Mouse (Mus musculus): ENCODE measurements at regions not wholly inside any gene's neighbourhood (a gene's known extent, or its start where the extent isn't known, plus 50 kb on each side); places are given as distances from the start of the nearest gene placed in this dataset.

GRCm38 (mm10) chr2:72832770-72833169 is 147.5 kb downstream of the Sp3 start:
- 88% methylated on average over 10 of the region's 10 CpGs for WGBS

GRCm38 (mm10) chr2:72838085-72838727 is 142.0 kb downstream of the Sp3 start:
- no peaks in the 10 kb centered on the region for H3K9me3 ChIP-seq
- peak; percentile 94 for ATAC-seq
- no peaks in the 10 kb centered on the region; the same call in 1 of the 2 replicates for H3K4me1 ChIP-seq (replicated peaks)
- H3K27me3 ChIP-seq (replicated peaks) = no peaks in the 10 kb centered on the region
- 23% methylated on average over 6 of the region's 6 CpGs for WGBS
- H3K36me3 ChIP-seq = no peaks in the 10 kb centered on the region
- no peak overlapping the region for H3K4me2 ChIP-seq (replicated peaks)
- H3K9ac ChIP-seq = no peak overlapping the region
- no peak overlapping the region for H3K27ac ChIP-seq
- H3K4me3 ChIP-seq (replicated peaks) = no peak overlapping the region

More at GRCm38 (mm10) chr2:72832770-72833169, 147.5 kb downstream of the Sp3 start:
- ATAC-seq = no peak
- no peaks in the 10 kb centered on the region for H3K27me3 ChIP-seq (replicated peaks)
- H3K9ac ChIP-seq = no peak overlapping the region
- no peak overlapping the region for H3K4me3 ChIP-seq (replicated peaks)
- no peak overlapping the region for H3K27ac ChIP-seq
- H3K36me3 ChIP-seq = no peaks in the 10 kb centered on the region
- no peak overlapping the region for H3K4me2 ChIP-seq (replicated peaks)
- no peaks in the 10 kb centered on the region for H3K9me3 ChIP-seq
- H3K4me1 ChIP-seq (replicated peaks) = no peaks in the 10 kb centered on the region

- no peak for ATAC-seq
- Histone ChIP-seq H3K4me2 (replicated peaks) (no peak overlapping the region), H3K9me3 (no peaks in the 10 kb centered on the region), H3K27ac (no peak overlapping the region), H3K4me3 (replicated peaks) (no peak overlapping the region), H3K4me1 (replicated peaks) (no peaks in the 10 kb centered on the region; the same call in 1 of the 2 replicates), H3K9ac (no peak overlapping the region), H3K27me3 (replicated peaks) (no peaks in the 10 kb centered on the region), H3K36me3 (no peaks in the 10 kb centered on the region)
- 78% methylated on average over 5 of the region's 5 CpGs for WGBS
Observed at GRCm38 (mm10) chr2:72839673-72840072, 140.6 kb downstream of the Sp3 start.

GRCm38 (mm10) chr2:72841367-72841766 is 138.9 kb downstream of the Sp3 start:
- 85% methylated on average over 5 of the region's 5 CpGs for WGBS

GRCm38 (mm10) chr2:72843610-72844009 is 136.6 kb downstream of the Sp3 start:
- Histone ChIP-seq H3K4me2 (replicated peaks) (no peak overlapping the region), H3K36me3 (no peaks in the 10 kb centered on the region), H3K9me3 (no peaks in the 10 kb centered on the region), H3K27me3 (replicated peaks) (no peaks in the 10 kb centered on the region), H3K9ac (no peak overlapping the region), H3K4me3 (replicated peaks) (no peak overlapping the region), H3K27ac (no peak overlapping the region), H3K4me1 (replicated peaks) (no peaks in the 10 kb centered on the region; the same call in 1 of the 2 replicates)
- WGBS = 83% methylated on average over 2 of the region's 2 CpGs
- ATAC-seq = no peak

More at GRCm38 (mm10) chr2:72841367-72841766, 138.9 kb downstream of the Sp3 start:
- no peak overlapping the region for H3K4me3 ChIP-seq (replicated peaks)
- H3K27me3 ChIP-seq (replicated peaks) = no peaks in the 10 kb centered on the region
- H3K9me3 ChIP-seq = no peaks in the 10 kb centered on the region
- H3K4me2 ChIP-seq (replicated peaks) = no peak overlapping the region
- no peaks in the 10 kb centered on the region for H3K36me3 ChIP-seq
- ATAC-seq = no peak
- no peak overlapping the region for H3K27ac ChIP-seq
- no peaks in the 10 kb centered on the region; the same call in 1 of the 2 replicates for H3K4me1 ChIP-seq (replicated peaks)
- H3K9ac ChIP-seq = no peak overlapping the region

GRCm38 (mm10) chr2:72849441-72850192 is 130.6 kb downstream of the Sp3 start:
- Histone ChIP-seq H3K4me1 (replicated peaks) (no peaks in the 10 kb centered on the region), H3K4me2 (replicated peaks) (no peak overlapping the region), H3K27me3 (replicated peaks) (no peaks in the 10 kb centered on the region), H3K9ac (no peak overlapping the region), H3K27ac (no peak overlapping the region), H3K36me3 (no peaks in the 10 kb centered on the region), H3K9me3 (no peaks in the 10 kb centered on the region), H3K4me3 (replicated peaks) (no peak overlapping the region)
- 46% methylated on average over 12 of the region's 12 CpGs for WGBS
- no peak for ATAC-seq

- Histone ChIP-seq H3K4me2 (replicated peaks) (no peak overlapping the region), H3K27ac (no peak overlapping the region), H3K27me3 (replicated peaks) (no peaks in the 10 kb centered on the region), H3K4me1 (replicated peaks) (no peaks in the 10 kb centered on the region), H3K36me3 (no peaks in the 10 kb centered on the region), H3K9ac (no peak overlapping the region), H3K4me3 (replicated peaks) (no peak overlapping the region), H3K9me3 (no peaks in the 10 kb centered on the region)
- ATAC-seq = no peak
- WGBS = 80% methylated on average over 4 of the region's 4 CpGs
Observed at GRCm38 (mm10) chr2:72852509-72852908, 127.7 kb downstream of the Sp3 start.

- Histone ChIP-seq H3K9me3 (no peaks in the 10 kb centered on the region), H3K9ac (no peak overlapping the region), H3K4me1 (replicated peaks) (no peaks in the 10 kb centered on the region), H3K4me3 (replicated peaks) (no peak overlapping the region), H3K27me3 (replicated peaks) (no peaks in the 10 kb centered on the region), H3K27ac (no peak overlapping the region), H3K4me2 (replicated peaks) (no peak overlapping the region), H3K36me3 (no peaks in the 10 kb centered on the region)
- ATAC-seq = no peak
- 69% methylated on average over 11 of the region's 11 CpGs for WGBS
Observed at GRCm38 (mm10) chr2:72855276-72855970, 124.8 kb downstream of the Sp3 start.

GRCm38 (mm10) chr2:72855971-72856755 is 124.1 kb downstream of the Sp3 start:
- Histone ChIP-seq H3K9ac (no peak overlapping the region), H3K4me1 (replicated peaks) (no peaks in the 10 kb centered on the region), H3K4me2 (replicated peaks) (no peak overlapping the region), H3K36me3 (no peaks in the 10 kb centered on the region), H3K27me3 (replicated peaks) (no peaks in the 10 kb centered on the region), H3K9me3 (no peaks in the 10 kb centered on the region), H3K4me3 (replicated peaks) (no peak overlapping the region), H3K27ac (no peak overlapping the region)
- no peak for ATAC-seq
- WGBS = 87% methylated on average over 13 of the region's 13 CpGs

- Histone ChIP-seq H3K9me3 (no peaks in the 10 kb centered on the region), H3K27ac (no peak overlapping the region), H3K36me3 (no peaks in the 10 kb centered on the region), H3K4me3 (replicated peaks) (no peak overlapping the region), H3K4me1 (replicated peaks) (0 out of 2 replicates have a peak, but pooled peaks cover 2% of the 10 kb centered on the region), H3K9ac (no peak overlapping the region), H3K27me3 (replicated peaks) (no peaks in the 10 kb centered on the region), H3K4me2 (replicated peaks) (no peak overlapping the region)
- 87% methylated on average over 5 of the region's 5 CpGs for WGBS
- ATAC-seq = no peak
Observed at GRCm38 (mm10) chr2:72857377-72857776, 122.9 kb downstream of the Sp3 start.

GRCm38 (mm10) chr2:72865462-72866365 is 114.5 kb downstream of the Sp3 start:
- WGBS = 45% methylated on average over 19 of the region's 19 CpGs
- ATAC-seq = peak; percentile 97
- H3K9me3 ChIP-seq = no peaks in the 10 kb centered on the region

More at GRCm38 (mm10) chr2:72865462-72866365, 114.5 kb downstream of the Sp3 start:
- Histone ChIP-seq H3K9ac (no peak overlapping the region), H3K4me3 (replicated peaks) (no peak overlapping the region), H3K27me3 (replicated peaks) (no peaks in the 10 kb centered on the region), H3K36me3 (no peaks in the 10 kb centered on the region), H3K27ac (peak overlapping the region; percentile 62), H3K4me1 (replicated peaks) (0 out of 2 replicates have a peak, but pooled peaks cover 2% of the 10 kb centered on the region), H3K4me2 (replicated peaks) (peak overlapping the region; percentile 17; the same call in 1 of the 2 replicates)
